Mouse (Mus musculus): Measurements from ENCODE around the gene Arhgap23. TPM values are rescaled to one million over a fixed set of nuclear protein-coding genes. Genes with fewer than 3 reads are reported as not detected.

Gene Arhgap23
- polyA plus RNA-seq, 1 experiment from 2014 or later: 9.2 TPM

DNA sequence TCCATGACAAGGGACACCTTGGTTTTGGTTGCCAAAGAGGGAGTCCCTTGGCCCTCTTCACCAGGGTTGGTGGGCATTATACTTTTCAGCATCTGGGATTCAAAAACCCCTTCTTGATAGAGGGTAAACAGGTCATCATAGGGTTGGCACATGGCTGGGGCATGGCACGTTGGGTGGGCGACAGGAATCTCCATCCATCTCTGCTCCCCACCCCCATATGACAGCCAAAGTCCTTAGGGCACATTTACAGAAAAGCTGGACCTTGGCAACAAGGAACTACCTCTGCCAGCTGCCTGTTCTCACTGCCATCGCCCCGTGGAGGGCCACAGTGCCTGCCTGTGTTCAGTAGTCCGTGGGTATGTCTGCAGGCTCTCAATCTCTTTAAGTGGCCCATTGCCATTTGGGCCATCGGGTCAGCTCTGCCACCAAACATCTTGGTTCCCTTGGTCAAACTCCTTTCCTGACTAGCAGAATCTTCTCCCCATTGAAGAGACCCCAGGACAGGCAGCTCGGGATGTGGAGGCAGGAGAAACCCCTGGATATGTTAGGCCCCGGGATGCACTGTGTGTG, 11.6 kb upstream of the Arhgap23 start:
- no peak overlapping the region for H3K9ac ChIP-seq (replicated peaks; ENCODE audit: low read depth, low read length)

DNA sequence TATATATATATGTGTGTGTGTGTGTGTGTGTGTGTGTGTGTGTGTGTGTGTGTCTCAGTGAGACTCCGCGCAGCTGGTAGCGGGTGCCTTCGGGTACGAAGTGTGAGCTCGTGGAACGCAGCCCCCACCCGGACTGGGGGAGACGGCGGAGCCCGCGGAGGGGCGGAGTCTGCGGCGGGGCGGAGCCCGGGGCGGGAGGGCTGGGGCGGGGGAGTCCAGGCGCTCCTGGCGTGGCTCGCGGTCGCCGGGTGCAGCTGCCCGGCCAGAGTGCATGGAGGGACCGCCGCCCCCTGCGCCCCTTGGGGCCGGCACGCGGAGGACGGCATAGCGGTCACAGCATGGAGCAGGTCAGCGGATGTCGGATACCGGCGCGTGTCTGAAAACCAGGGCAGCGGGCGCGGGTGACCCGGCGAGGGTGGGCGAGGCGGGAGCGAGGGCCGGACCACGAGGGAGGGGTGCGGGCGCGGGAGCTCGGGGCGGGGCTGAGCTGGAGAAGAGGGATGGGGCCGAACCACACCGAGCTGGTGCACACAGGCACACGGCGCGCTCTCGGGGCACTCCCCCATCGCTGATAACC, 11.1 kb upstream of the Arhgap23 start:
- peaks cover 25% of the 10 kb centered on the region for H3K4me1 ChIP-seq (ENCODE audit: control insufficient read depth, insufficient read depth, low read length)
- peak overlapping the region; percentile 91 for H3K4me2 ChIP-seq (ENCODE audit: low read depth, low read length)
- H3K9me3 ChIP-seq (ENCODE audit: control insufficient read depth, low read length): no peaks in the 10 kb centered on the region
- peak overlapping the region; percentile 57 for H3K9ac ChIP-seq (replicated peaks; ENCODE audit: low read depth, low read length)
- under 1% methylated on average over 54 of the region's 61 CpGs for WGBS
- H3K27ac ChIP-seq (ENCODE audit: low read depth, low read length): peak overlapping the region; percentile 35
- peak overlapping the region; percentile 52 for H3K4me3 ChIP-seq (ENCODE audit: low read depth, low read length)
- ATAC-seq (ENCODE audit: low read depth): peak; percentile 56
- no peaks in the 10 kb centered on the region for H3K27me3 ChIP-seq (ENCODE audit: control insufficient read depth, insufficient read depth, low read length)
- H3K36me3 ChIP-seq (ENCODE audit: control insufficient read depth, insufficient read depth, low read length): no peaks in the 10 kb centered on the region

More for the DNA sequence above, 11.6 kb upstream of the Arhgap23 start:
- H3K4me2 ChIP-seq (ENCODE audit: low read depth, low read length): peak overlapping the region; percentile 91
- no peaks in the 10 kb centered on the region for H3K36me3 ChIP-seq (ENCODE audit: control insufficient read depth, insufficient read depth, low read length)
- no peaks in the 10 kb centered on the region for H3K9me3 ChIP-seq (ENCODE audit: control insufficient read depth, low read length)
- WGBS: 27% methylated on average over 8 of the region's 8 CpGs
- H3K27ac ChIP-seq (ENCODE audit: low read depth, low read length): no peak overlapping the region; the same call in 1 of the 2 replicates
- H3K4me3 ChIP-seq (ENCODE audit: low read depth, low read length): peak overlapping the region; percentile 52; the same call in 1 of the 2 replicates
- no peaks in the 10 kb centered on the region for H3K27me3 ChIP-seq (ENCODE audit: control insufficient read depth, insufficient read depth, low read length)
- peaks cover 25% of the 10 kb centered on the region for H3K4me1 ChIP-seq (ENCODE audit: control insufficient read depth, insufficient read depth, low read length)
- ATAC-seq (ENCODE audit: low read depth): no peak

DNA sequence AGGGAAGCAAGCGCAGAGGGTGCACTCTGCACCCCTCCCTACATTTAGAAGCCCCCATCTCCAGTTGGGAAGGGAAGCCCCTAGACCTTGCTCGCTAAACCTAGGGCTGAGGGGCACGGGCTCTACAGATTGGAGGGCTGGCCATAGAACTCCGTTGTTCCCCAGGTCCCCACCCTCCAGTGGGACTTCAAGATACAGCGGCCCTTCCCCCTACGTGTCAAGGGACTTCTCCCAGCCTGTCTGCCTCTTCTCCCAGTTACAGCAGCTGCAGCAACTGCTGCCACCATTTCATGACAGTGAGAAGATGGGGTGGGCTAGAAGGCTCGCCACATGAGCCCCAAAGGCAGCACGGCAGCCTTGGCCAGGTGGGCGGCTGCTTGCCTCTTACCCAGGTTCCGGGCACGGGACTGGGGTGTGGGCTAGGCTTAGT, 10.6 kb upstream of the Arhgap23 start:
- ATAC-seq (ENCODE audit: low read depth): peak; percentile 35; the same call in 1 of the 2 replicates
- H3K9me3 ChIP-seq (ENCODE audit: control insufficient read depth, low read length): no peaks in the 10 kb centered on the region

DNA sequence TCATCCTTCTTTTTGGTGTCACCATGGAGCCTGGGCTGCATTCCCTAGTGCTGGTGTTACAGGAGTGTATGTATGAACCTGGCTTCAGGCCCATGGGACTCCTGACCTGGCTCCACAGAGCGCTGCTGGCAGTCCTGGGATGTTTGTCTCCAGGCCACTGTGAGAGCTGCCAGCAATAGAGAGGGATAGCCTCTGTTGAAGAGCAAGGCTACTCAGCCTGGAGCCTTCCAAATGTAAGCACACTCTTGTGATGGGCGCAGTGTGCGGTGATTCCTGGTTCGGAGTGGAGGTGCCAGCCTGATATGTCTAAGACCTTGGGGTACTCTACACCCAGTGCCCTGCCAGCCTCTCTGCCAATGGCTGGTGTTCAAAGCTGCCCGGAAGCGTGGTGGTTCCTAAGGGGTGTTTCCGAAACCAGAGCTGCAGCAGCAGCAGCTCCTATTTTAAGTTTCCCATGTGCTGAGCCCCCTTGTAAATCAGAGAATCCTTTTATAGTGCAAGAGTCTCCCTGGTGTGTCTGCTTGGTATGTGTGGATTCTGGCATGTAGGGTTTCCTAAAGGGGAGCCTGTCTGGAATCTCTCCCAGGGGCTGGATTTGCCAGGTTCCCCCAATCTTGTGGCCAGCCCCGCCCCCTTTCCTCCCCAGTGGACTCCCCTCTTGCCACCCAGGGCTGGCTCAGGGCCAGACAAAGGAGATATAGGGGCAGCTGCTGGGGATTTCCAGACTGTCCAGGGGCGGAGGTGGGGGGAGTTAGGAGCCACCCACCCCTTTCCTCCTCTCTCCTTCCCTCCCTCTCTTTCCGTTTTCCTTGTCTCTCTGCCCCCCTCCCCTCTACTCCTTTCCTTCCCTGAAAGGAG, 9.0 kb upstream of the Arhgap23 start:
- peak overlapping the region; percentile 91; the same call in 1 of the 2 replicates for H3K4me2 ChIP-seq (ENCODE audit: low read depth, low read length)
- no peak overlapping the region for H3K4me3 ChIP-seq (ENCODE audit: low read depth, low read length)
- H3K27ac ChIP-seq (ENCODE audit: low read depth, low read length): no peak overlapping the region
- no peaks in the 10 kb centered on the region for H3K36me3 ChIP-seq (ENCODE audit: control insufficient read depth, insufficient read depth, low read length)
- H3K9ac ChIP-seq (replicated peaks; ENCODE audit: low read depth, low read length): 0 out of 2 replicates have a peak overlapping the region, but pooled peaks have one; percentile 13
- H3K4me1 ChIP-seq (ENCODE audit: control insufficient read depth, insufficient read depth, low read length): peaks cover 21% of the 10 kb centered on the region
- 61% methylated on average over 10 of the region's 10 CpGs for WGBS
- no peak for ATAC-seq (ENCODE audit: low read depth)
- no peaks in the 10 kb centered on the region for H3K9me3 ChIP-seq (ENCODE audit: control insufficient read depth, low read length)
- no peaks in the 10 kb centered on the region for H3K27me3 ChIP-seq (ENCODE audit: control insufficient read depth, insufficient read depth, low read length)

More for the DNA sequence above, 10.6 kb upstream of the Arhgap23 start:
- Histone ChIP-seq H3K27ac (ENCODE audit: low read depth, low read length) (peak overlapping the region; percentile 35), H3K9ac (replicated peaks; ENCODE audit: low read depth, low read length) (peak overlapping the region; percentile 57), H3K4me1 (ENCODE audit: control insufficient read depth, insufficient read depth, low read length) (peaks cover 25% of the 10 kb centered on the region), H3K4me2 (ENCODE audit: low read depth, low read length) (peak overlapping the region; percentile 91), H3K36me3 (ENCODE audit: control insufficient read depth, insufficient read depth, low read length) (no peaks in the 10 kb centered on the region), H3K27me3 (ENCODE audit: control insufficient read depth, insufficient read depth, low read length) (no peaks in the 10 kb centered on the region), H3K4me3 (ENCODE audit: low read depth, low read length) (peak overlapping the region; percentile 52)
- WGBS: under 1% methylated on average over 11 of the region's 11 CpGs

DNA sequence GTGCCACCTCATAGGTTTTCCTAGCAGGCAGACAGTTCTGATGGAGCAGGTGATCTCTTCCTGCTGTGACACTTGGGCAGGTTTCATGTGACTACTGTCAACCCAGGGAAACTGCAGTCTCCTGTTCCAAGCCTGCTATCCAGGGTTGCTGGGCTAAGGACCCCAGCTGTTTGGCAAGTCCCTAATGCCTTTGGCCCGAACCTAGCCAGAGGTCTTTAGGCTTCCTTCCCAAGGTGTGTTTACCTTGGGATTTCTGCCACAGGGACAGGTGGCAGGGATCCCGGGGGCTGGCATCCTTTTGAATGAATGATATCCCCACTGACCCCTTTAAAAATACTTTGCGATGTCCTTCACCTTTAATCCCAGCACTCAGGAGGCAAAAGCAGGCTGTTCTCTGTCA, 7.9 kb upstream of the Arhgap23 start:
- H3K9ac ChIP-seq (replicated peaks; ENCODE audit: low read depth, low read length): no peak overlapping the region
- no peaks in the 10 kb centered on the region for H3K36me3 ChIP-seq (ENCODE audit: control insufficient read depth, insufficient read depth, low read length)
- no peaks in the 10 kb centered on the region for H3K9me3 ChIP-seq (ENCODE audit: control insufficient read depth, low read length)
- no peak for ATAC-seq (ENCODE audit: low read depth)
- no peak overlapping the region for H3K4me2 ChIP-seq (ENCODE audit: low read depth, low read length)
- 78% methylated on average over 3 of the region's 3 CpGs for WGBS
- H3K27ac ChIP-seq (ENCODE audit: low read depth, low read length): no peak overlapping the region
- no peak overlapping the region for H3K4me3 ChIP-seq (ENCODE audit: low read depth, low read length)
- H3K4me1 ChIP-seq (ENCODE audit: control insufficient read depth, insufficient read depth, low read length): peaks cover 21% of the 10 kb centered on the region
- H3K27me3 ChIP-seq (ENCODE audit: control insufficient read depth, insufficient read depth, low read length): no peaks in the 10 kb centered on the region

DNA sequence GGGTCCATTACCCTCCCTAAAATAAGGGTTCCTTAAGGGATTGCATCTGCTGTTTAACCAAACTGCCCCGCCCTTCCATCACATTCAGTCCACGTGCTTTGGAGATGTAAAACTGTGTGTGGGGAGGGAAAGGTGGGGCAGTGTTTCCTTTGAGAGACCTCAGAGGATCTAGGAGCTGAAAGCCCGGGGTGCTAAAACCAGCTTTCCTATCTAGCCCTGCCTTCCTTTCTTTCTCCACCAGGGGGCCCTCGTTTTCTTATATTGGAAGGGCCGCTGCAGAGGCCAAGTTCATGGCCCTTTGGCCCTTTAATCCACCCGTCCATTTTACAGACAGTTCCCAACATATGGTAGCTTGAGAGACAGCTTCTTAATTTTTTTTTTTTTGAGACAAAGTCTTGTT, 7.2 kb upstream of the Arhgap23 start:
- WGBS: under 1% methylated on average over 6 of the region's 6 CpGs
- no peak overlapping the region for H3K4me2 ChIP-seq (ENCODE audit: low read depth, low read length)

DNA sequence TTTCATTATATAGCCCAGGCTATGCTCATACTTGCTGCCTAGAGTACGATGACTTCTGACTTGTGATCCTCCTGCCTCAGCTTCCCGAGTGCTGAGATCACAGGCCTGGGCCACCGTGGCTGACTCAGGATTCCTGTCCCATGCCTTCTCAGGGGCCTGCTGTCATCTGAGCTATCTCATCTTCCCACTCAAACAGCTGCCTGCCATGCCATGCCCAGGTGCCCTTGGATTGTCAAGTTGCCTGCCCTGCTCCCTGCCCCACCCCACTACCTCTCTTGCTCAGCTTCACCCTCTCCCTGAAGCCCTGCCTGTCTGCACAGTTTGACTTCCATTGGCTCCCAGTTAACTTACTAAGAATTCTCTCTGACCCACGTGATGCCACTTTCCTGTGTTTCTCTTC, 4.4 kb upstream of the Arhgap23 start:
- 83% methylated on average over 4 of the region's 4 CpGs for WGBS
- ATAC-seq (ENCODE audit: low read depth): no peak
- H3K27ac ChIP-seq (ENCODE audit: low read depth, low read length): no peak overlapping the region

More for the DNA sequence above, 7.2 kb upstream of the Arhgap23 start:
- Histone ChIP-seq H3K9ac (replicated peaks; ENCODE audit: low read depth, low read length) (no peak overlapping the region), H3K27ac (ENCODE audit: low read depth, low read length) (no peak overlapping the region), H3K9me3 (ENCODE audit: control insufficient read depth, low read length) (no peaks in the 10 kb centered on the region), H3K4me1 (ENCODE audit: control insufficient read depth, insufficient read depth, low read length) (peaks cover 21% of the 10 kb centered on the region), H3K27me3 (ENCODE audit: control insufficient read depth, insufficient read depth, low read length) (no peaks in the 10 kb centered on the region), H3K36me3 (ENCODE audit: control insufficient read depth, insufficient read depth, low read length) (no peaks in the 10 kb centered on the region), H3K4me3 (ENCODE audit: low read depth, low read length) (no peak overlapping the region)
- no peak for ATAC-seq (ENCODE audit: low read depth)

DNA sequence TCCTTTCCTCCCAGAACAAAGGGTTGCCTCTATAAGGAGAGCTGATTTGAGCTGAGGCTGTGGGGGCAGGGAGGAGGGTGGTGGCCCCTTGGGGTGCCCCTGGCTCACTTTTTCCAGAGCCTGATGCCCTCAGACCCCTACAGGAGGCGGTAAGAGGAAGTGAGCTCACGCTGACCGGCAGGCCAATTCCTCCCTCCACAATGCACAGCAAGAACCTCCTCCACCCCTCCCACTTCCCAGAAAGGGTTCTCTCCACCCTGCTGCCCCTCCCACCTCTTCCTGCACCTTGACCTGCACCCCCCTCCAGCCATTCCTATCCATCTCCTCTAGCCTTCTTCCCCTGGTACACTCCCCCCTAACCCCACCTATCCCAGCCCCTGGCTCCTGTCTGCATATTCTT, 3.2 kb upstream of the Arhgap23 start:
- Histone ChIP-seq H3K4me1 (ENCODE audit: control insufficient read depth, insufficient read depth, low read length) (peaks cover 9% of the 10 kb centered on the region), H3K27ac (ENCODE audit: low read depth, low read length) (no peak overlapping the region; the same call in 1 of the 2 replicates)
- 19% methylated on average over 3 of the region's 3 CpGs for WGBS

More for the DNA sequence above, 4.4 kb upstream of the Arhgap23 start:
- no peaks in the 10 kb centered on the region for H3K9me3 ChIP-seq (ENCODE audit: control insufficient read depth, low read length)
- H3K27me3 ChIP-seq (ENCODE audit: control insufficient read depth, insufficient read depth, low read length): 0 out of 2 replicates have a peak, but pooled peaks cover 2% of the 10 kb centered on the region
- no peak overlapping the region for H3K9ac ChIP-seq (replicated peaks; ENCODE audit: low read depth, low read length)
- H3K4me2 ChIP-seq (ENCODE audit: low read depth, low read length): no peak overlapping the region
- no peak overlapping the region for H3K4me3 ChIP-seq (ENCODE audit: low read depth, low read length)
- no peaks in the 10 kb centered on the region for H3K36me3 ChIP-seq (ENCODE audit: control insufficient read depth, insufficient read depth, low read length)
- H3K4me1 ChIP-seq (ENCODE audit: control insufficient read depth, insufficient read depth, low read length): peaks cover 20% of the 10 kb centered on the region

More for the DNA sequence above, 3.2 kb upstream of the Arhgap23 start:
- H3K4me3 ChIP-seq (ENCODE audit: low read depth, low read length): no peak overlapping the region
- H3K9me3 ChIP-seq (ENCODE audit: control insufficient read depth, low read length): no peaks in the 10 kb centered on the region
- no peak for ATAC-seq (ENCODE audit: low read depth)
- no peak overlapping the region for H3K9ac ChIP-seq (replicated peaks; ENCODE audit: low read depth, low read length)
- H3K27me3 ChIP-seq (ENCODE audit: control insufficient read depth, insufficient read depth, low read length): 0 out of 2 replicates have a peak, but pooled peaks cover 2% of the 10 kb centered on the region
- H3K36me3 ChIP-seq (ENCODE audit: control insufficient read depth, insufficient read depth, low read length): no peaks in the 10 kb centered on the region
- H3K4me2 ChIP-seq (ENCODE audit: low read depth, low read length): no peak overlapping the region
